In the genomic region with DNA sequence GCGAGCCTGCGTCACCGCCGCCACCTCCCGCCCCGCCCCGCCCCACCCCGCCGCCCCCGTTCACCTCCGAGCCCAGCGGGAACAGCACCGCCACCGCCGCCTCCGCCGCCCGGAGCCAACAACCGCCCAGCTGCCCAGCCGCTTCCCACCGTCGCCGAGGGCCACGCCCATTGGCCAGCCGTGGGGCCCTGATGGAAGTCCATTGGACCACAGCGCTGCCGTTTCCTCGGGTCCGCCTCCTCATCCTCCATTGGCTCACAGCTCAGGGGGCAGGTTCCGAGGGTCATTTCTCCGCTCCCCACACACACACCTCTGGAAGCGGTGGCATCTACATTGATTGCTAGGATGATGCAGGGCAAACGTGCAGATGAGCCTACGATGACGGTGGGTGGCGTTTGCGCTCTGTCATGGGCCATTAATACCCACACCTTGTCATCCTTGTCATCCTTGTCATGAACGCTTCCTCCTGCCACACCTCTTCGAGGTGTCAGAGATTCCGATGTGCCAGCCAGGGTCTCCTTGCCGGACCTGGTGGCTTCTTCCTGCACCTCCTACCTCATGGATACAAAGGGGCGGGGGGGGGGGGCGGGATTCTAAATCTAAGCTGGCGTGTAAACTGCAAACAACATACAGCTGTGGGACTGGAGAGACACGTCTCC, we compare ENCODE assay signal across 7 mouse cellular contexts. TPM values are rescaled to one million over a fixed set of nuclear protein-coding genes. Genes with fewer than 3 reads are reported as not detected.
DNase-seq lines count a peak whose midpoint lies in the region; ATAC-seq lines count a peak whose summit lies in the region.

A gene (minus strand): TSS at position 172 of the 659 bp plus-strand sequence.

- peaks cover 13% of the 10 kb centered on the region for H3K36me3 ChIP-seq in embryonic facial prominence, embryonic 12.5 days
- H3K36me3 ChIP-seq in limb, embryonic 13.5 days = peaks cover 27% of the 10 kb centered on the region
- H3K36me3 ChIP-seq in midbrain, embryonic 16.5 days (ENCODE audit: control insufficient read depth, insufficient read depth, low read length) = peaks cover 7% of the 10 kb centered on the region

- H3K4me1 ChIP-seq in embryonic facial prominence, embryonic 12.5 days = peaks cover 7% of the 10 kb centered on the region; the same call in 1 of the 2 replicates
- H3K4me1 ChIP-seq in limb, embryonic 13.5 days = peaks cover 27% of the 10 kb centered on the region
- H3K4me1 ChIP-seq in midbrain, embryonic 16.5 days (ENCODE audit: control insufficient read depth, insufficient read depth, low read length) = peaks cover 18% of the 10 kb centered on the region

- H3K27me3 ChIP-seq in embryonic facial prominence, embryonic 12.5 days = no peaks in the 10 kb centered on the region
- H3K27me3 ChIP-seq in limb, embryonic 13.5 days = 0 out of 2 replicates have a peak, but pooled peaks cover 5% of the 10 kb centered on the region
- H3K27me3 ChIP-seq in midbrain, embryonic 16.5 days (ENCODE audit: control insufficient read depth, insufficient read depth, low read depth, low read length) = no peaks in the 10 kb centered on the region

- H3K4me3 ChIP-seq in embryonic facial prominence, embryonic 12.5 days = peak within 1 kb of the TSS; percentile 81
- H3K4me3 ChIP-seq in limb, embryonic 13.5 days = peak within 1 kb of the TSS; percentile 80
- peak within 1 kb of the TSS; percentile 83 for H3K4me3 ChIP-seq in midbrain, embryonic 16.5 days (ENCODE audit: low read depth, low read length)

- H3K9me3 ChIP-seq in embryonic facial prominence, embryonic 12.5 days = peaks cover 5% of the 10 kb centered on the region
- peaks cover 7% of the 10 kb centered on the region for H3K9me3 ChIP-seq in limb, embryonic 13.5 days
- no peaks in the 10 kb centered on the region for H3K9me3 ChIP-seq in midbrain, embryonic 16.5 days (replicated peaks; ENCODE audit: control insufficient read depth, low read length, poor library complexity, severe bottlenecking)

- H3K9ac ChIP-seq in embryonic facial prominence, embryonic 12.5 days = peak within 1 kb of the TSS; percentile 89
- peak within 1 kb of the TSS; percentile 81 for H3K9ac ChIP-seq in limb, embryonic 13.5 days
- H3K9ac ChIP-seq in midbrain, embryonic 16.5 days (ENCODE audit: low read depth, low read length) = peak within 1 kb of the TSS; percentile 86

- peak; percentile 96 for ATAC-seq in embryonic facial prominence, embryonic 12.5 days (ENCODE audit: insufficient number of reproducible peaks, insufficient read depth, low FRiP score, low TSS enrichment)
- peak; percentile 95 for ATAC-seq in limb, embryonic 13.5 days (ENCODE audit: low FRiP score, low read depth)
- ATAC-seq in midbrain, embryonic 16.5 days = peak; percentile 97

- under 1% methylated on average over 42 of the region's 45 CpGs for WGBS in embryonic facial prominence, embryonic 12.5 days
- 0% methylated on average over 31 of the region's 45 CpGs for WGBS in limb, embryonic 13.5 days
- under 1% methylated on average over 30 of the region's 45 CpGs for WGBS in midbrain, embryonic 16.5 days

- peak within 1 kb of the TSS; percentile 67 for H3K27ac ChIP-seq in embryonic facial prominence, embryonic 12.5 days
- peak within 1 kb of the TSS; percentile 85 for H3K27ac ChIP-seq in limb, embryonic 13.5 days
- H3K27ac ChIP-seq in midbrain, embryonic 16.5 days (ENCODE audit: low read length) = peak within 1 kb of the TSS; percentile 89

- H3K4me2 ChIP-seq in embryonic facial prominence, embryonic 12.5 days (replicated peaks) = peak within 1 kb of the TSS; percentile 73
- peak within 1 kb of the TSS; percentile 76 for H3K4me2 ChIP-seq in limb, embryonic 13.5 days (replicated peaks)
- H3K4me2 ChIP-seq in midbrain, embryonic 16.5 days (ENCODE audit: low read length) = peak within 1 kb of the TSS; percentile 49

- DNase-seq in adrenal gland, postnatal 25 days = peak; percentile 97
- DNase-seq in heart, adult 18-20 months = peak; percentile 95 to 98
- peak; percentile 96 for DNase-seq in kidney, adult 8-10 months
- DNase-seq in spleen, postnatal 10 days (ENCODE audit: low spot score in 2 of 2) = peak; percentile 86 to 93

RNA-seq across cellular contexts. Expression of the gene that starts here (rescaled TPM):
- 28.1 and 50.7 TPM in 2 replicates for total RNA-seq in adrenal gland, postnatal 25 days (2021)
- 81.0 and 87.6 TPM in 2 replicates for polyA plus RNA-seq in embryonic facial prominence, embryonic 12.5 days (2016; fragmentation: Nextera tagmentation; extraction: Ambion mirVana)
- total RNA-seq in heart, adult 18-20 months (2021) = 10 to 100 TPM; 61.2 to 68.8 TPM
- polyA plus RNA-seq in limb, embryonic 13.5 days (2015; fragmentation: Nextera tagmentation; extraction: Ambion mirVana) = 78.5 and 78.9 TPM in 2 replicates
- polyA plus RNA-seq in midbrain, embryonic 16.5 days (2015; fragmentation: Nextera tagmentation; extraction: Ambion mirVana) = 135 and 140 TPM in 2 replicates

Comparison
In these comparisons a context has a peak if more than half of its experiments do, and no peak if none do; other contexts are left out.
1. Peak in every context shown above with its lines: DNase-seq, ATAC-seq, H3K4me3 ChIP-seq and H3K27ac ChIP-seq.